Mouse (Mus musculus) right cerebral cortex, postnatal 14 days (tissue): ENCODE results near the gene Ints12.

Experiments
- DNase-seq: peaks from one replicate; pipeline ENCODE4 v3.0.0; 2022

Gene Ints12

GRCm38 (mm10) chr3:133152831-133153230, 61.2 kb downstream of the Ints12 start:
- no peak for DNase-seq

- DNase-seq, result no peak
Observed at GRCm38 (mm10) chr3:133153629-133154028, 62.0 kb downstream of the Ints12 start.

- no peak for DNase-seq
Observed at GRCm38 (mm10) chr3:133154683-133155082, 63.0 kb downstream of the Ints12 start.

- no peak for DNase-seq
Observed at GRCm38 (mm10) chr3:133158260-133158659, 66.6 kb downstream of the Ints12 start.
